Mouse (Mus musculus): ENCODE measurements at regions not wholly inside any gene's neighbourhood (a gene's known extent, or its start where the extent isn't known, plus 50 kb on each side); places are given as distances from the start of the nearest gene placed in this dataset.

DNA sequence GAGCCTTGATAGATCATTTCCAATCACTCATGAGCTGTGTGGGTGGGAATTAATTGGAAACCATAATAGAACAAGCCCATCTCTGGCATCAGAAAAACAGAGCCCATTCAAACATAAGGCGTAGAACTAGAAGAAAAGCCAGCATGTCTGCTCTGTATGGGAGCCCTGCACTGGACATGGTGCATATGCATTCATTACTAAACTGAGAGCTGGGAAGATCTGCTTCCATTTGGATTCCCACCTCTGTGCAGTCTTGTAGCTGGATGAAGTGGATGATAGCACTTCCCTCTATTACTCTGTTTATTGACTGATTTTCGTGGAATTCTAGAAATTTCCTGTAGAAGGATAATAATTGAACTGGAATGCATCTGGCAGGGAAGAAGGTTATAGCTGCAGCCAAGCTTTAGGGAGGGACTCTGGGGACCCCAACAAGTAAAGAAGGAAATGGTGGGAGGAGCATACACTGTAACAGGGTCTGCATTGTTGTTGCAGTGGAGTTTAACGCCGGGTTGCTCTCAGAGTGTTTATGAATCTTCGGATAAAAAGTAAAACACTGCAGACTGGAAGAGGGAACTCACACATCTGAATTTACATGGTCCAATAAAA is 155.2 kb upstream of the Jag1 start:
- Histone ChIP-seq H3K9me3 (ENCODE audit: control insufficient read depth, low read length) (no peaks in the 10 kb centered on the region), H3K27me3 (replicated peaks; ENCODE audit: control insufficient read depth, insufficient read depth, low read length) (no peaks in the 10 kb centered on the region), H3K4me2 (ENCODE audit: low read depth, low read length) (no peak overlapping the region), H3K36me3 (ENCODE audit: control insufficient read depth, insufficient read depth, low read length) (no peaks in the 10 kb centered on the region), H3K4me3 (ENCODE audit: low read depth, low read length) (no peak overlapping the region), H3K4me1 (ENCODE audit: control insufficient read depth, insufficient read depth, low read length) (peaks cover 10% of the 10 kb centered on the region; the same call in 1 of the 2 replicates), H3K27ac (replicated peaks; ENCODE audit: low read depth, low read length) (no peak overlapping the region), H3K9ac (ENCODE audit: low read depth, low read length) (no peak overlapping the region)
- 43% methylated on average over 5 of the region's 5 CpGs for WGBS
- ATAC-seq (ENCODE audit: low read depth): peak; percentile 78
- DNase-seq (ENCODE audit: low spot score): peak; percentile 87

DNA sequence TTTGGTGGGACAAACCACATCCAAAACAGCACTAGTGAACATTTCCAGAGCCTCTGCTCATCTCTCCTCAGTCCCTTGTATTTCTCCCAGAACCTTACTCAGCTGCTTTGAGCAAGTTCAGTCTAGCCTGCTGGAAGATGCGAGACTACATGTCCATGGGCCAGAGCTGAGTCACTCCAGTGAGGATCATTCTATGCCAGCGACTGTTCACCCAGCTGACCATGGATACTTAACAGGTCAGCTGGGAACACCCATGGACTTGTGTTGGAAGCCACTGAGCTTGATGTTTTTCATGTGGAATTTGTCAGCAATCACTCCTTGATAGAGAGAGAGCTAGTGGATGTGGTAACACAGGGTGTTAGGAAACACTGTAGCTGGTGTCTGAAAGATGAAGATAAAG is 146.5 kb upstream of the Jag1 start:
- 83% methylated on average over 2 of the region's 2 CpGs for WGBS
- ATAC-seq (ENCODE audit: low read depth): no peak
- no peak overlapping the region for H3K4me3 ChIP-seq (ENCODE audit: low read depth, low read length)
- no peak overlapping the region for H3K9ac ChIP-seq (ENCODE audit: low read depth, low read length)
- DNase-seq (ENCODE audit: low spot score): no peak
- H3K27me3 ChIP-seq (replicated peaks; ENCODE audit: control insufficient read depth, insufficient read depth, low read length): no peaks in the 10 kb centered on the region
- no peaks in the 10 kb centered on the region for H3K4me1 ChIP-seq (ENCODE audit: control insufficient read depth, insufficient read depth, low read length)
- no peaks in the 10 kb centered on the region for H3K9me3 ChIP-seq (ENCODE audit: control insufficient read depth, low read length)
- H3K27ac ChIP-seq (replicated peaks; ENCODE audit: low read depth, low read length): no peak overlapping the region
- H3K36me3 ChIP-seq (ENCODE audit: control insufficient read depth, insufficient read depth, low read length): no peaks in the 10 kb centered on the region
- H3K4me2 ChIP-seq (ENCODE audit: low read depth, low read length): no peak overlapping the region

DNA sequence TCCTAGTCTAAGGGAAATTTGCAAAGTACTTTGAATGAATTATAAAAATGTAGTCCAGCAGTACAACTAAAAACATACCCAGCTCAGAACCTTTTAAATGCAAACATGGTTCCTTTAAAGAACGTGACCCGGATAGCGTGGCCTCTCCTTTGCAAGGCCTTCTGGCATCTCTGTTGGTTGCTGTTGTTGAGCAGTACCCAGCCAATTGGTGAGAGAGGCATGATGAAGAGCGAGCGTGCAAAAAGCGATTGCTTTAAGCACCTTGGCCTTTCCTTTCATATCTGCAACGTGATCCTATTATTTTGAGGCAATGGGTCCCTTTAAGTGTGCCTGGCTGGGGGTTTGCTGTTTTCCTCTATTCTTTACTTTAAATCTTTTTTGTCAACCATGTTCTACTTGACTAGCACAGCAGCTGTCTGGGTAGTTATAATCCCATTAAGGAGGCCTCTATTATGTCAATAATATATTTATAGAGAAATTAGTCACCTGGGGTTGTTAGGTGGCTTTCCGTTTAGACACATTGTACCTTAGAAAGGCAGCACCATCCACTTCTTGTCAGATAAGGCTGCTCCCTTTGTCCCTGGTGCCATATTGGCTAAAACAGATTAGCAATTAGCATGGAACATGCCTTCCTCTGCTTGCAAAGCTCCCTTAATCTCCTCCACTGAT is 141.5 kb upstream of the Jag1 start:
- Histone ChIP-seq H3K27me3 (replicated peaks; ENCODE audit: control insufficient read depth, insufficient read depth, low read length) (no peaks in the 10 kb centered on the region), H3K9me3 (ENCODE audit: control insufficient read depth, low read length) (no peaks in the 10 kb centered on the region), H3K4me1 (ENCODE audit: control insufficient read depth, insufficient read depth, low read length) (no peaks in the 10 kb centered on the region), H3K4me3 (ENCODE audit: low read depth, low read length) (no peak overlapping the region), H3K4me2 (ENCODE audit: low read depth, low read length) (no peak overlapping the region), H3K9ac (ENCODE audit: low read depth, low read length) (no peak overlapping the region), H3K36me3 (ENCODE audit: control insufficient read depth, insufficient read depth, low read length) (no peaks in the 10 kb centered on the region), H3K27ac (replicated peaks; ENCODE audit: low read depth, low read length) (no peak overlapping the region)
- WGBS: 83% methylated on average over 8 of the region's 8 CpGs
- peak; percentile 62 for ATAC-seq (ENCODE audit: low read depth)
- DNase-seq (ENCODE audit: low spot score): no peak

DNA sequence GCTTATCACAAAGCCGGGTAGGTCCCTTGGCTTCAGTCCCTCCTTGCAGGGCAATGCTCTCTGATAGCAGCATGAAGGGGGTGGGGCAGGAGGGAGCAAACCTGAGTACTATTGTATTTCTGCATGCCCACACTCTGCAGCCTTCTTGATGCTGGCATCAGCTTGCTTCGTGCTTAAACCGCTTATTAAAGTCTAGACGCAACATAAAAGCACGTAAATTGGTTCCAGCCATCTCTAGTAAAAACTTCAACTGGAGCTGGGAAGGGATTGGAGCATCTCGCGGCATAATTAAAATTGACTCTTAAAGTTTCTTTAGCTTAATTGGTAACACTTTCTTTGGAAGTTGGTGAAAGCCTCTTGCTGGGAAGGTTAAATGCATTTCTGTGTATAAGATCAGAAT is 131.5 kb upstream of the Jag1 start:
- WGBS: 17% methylated on average over 7 of the region's 7 CpGs
- Histone ChIP-seq H3K27me3 (replicated peaks; ENCODE audit: control insufficient read depth, insufficient read depth, low read length) (no peaks in the 10 kb centered on the region), H3K4me2 (ENCODE audit: low read depth, low read length) (peak overlapping the region; percentile 13; the same call in 1 of the 2 replicates), H3K9me3 (ENCODE audit: control insufficient read depth, low read length) (0 out of 2 replicates have a peak, but pooled peaks cover 2% of the 10 kb centered on the region), H3K4me3 (ENCODE audit: low read depth, low read length) (no peak overlapping the region), H3K4me1 (ENCODE audit: control insufficient read depth, insufficient read depth, low read length) (peaks cover 17% of the 10 kb centered on the region; the same call in 1 of the 2 replicates), H3K9ac (ENCODE audit: low read depth, low read length) (no peak overlapping the region), H3K27ac (replicated peaks; ENCODE audit: low read depth, low read length) (no peak overlapping the region), H3K36me3 (ENCODE audit: control insufficient read depth, insufficient read depth, low read length) (no peaks in the 10 kb centered on the region)
- ATAC-seq (ENCODE audit: low read depth) (peak; percentile 80), DNase-seq (ENCODE audit: low spot score) (peak; percentile 84)

DNA sequence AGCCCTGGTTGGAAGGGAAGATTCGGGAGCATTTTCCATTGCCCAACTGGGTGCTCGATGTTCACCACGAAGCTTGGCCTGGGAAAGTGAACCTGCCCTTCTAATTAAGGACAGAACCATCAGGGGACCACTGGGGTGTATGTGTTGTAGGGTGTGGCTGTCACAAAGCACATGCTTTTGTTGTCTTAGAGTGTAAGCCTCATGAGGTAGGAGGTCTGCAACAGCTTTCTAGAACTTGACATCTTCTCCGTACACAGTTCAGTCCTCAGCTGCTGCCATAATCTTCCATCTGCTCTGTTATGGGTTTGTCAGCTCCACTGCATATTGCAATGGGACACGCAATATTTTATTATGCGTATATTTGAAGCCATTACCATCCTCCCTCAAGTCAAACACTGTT is 127.9 kb upstream of the Jag1 start:
- no peak overlapping the region for H3K9ac ChIP-seq (ENCODE audit: low read depth, low read length)
- no peaks in the 10 kb centered on the region for H3K27me3 ChIP-seq (replicated peaks; ENCODE audit: control insufficient read depth, insufficient read depth, low read length)
- H3K4me3 ChIP-seq (ENCODE audit: low read depth, low read length): no peak overlapping the region
- no peaks in the 10 kb centered on the region for H3K36me3 ChIP-seq (ENCODE audit: control insufficient read depth, insufficient read depth, low read length)
- WGBS: 75% methylated on average over 6 of the region's 6 CpGs
- H3K4me1 ChIP-seq (ENCODE audit: control insufficient read depth, insufficient read depth, low read length): peaks cover 17% of the 10 kb centered on the region; the same call in 1 of the 2 replicates
- 0 out of 2 replicates have a peak, but pooled peaks cover 2% of the 10 kb centered on the region for H3K9me3 ChIP-seq (ENCODE audit: control insufficient read depth, low read length)
- no peak for ATAC-seq (ENCODE audit: low read depth)
- no peak overlapping the region for H3K4me2 ChIP-seq (ENCODE audit: low read depth, low read length)
- no peak for DNase-seq (ENCODE audit: low spot score)
- H3K27ac ChIP-seq (replicated peaks; ENCODE audit: low read depth, low read length): no peak overlapping the region

DNA sequence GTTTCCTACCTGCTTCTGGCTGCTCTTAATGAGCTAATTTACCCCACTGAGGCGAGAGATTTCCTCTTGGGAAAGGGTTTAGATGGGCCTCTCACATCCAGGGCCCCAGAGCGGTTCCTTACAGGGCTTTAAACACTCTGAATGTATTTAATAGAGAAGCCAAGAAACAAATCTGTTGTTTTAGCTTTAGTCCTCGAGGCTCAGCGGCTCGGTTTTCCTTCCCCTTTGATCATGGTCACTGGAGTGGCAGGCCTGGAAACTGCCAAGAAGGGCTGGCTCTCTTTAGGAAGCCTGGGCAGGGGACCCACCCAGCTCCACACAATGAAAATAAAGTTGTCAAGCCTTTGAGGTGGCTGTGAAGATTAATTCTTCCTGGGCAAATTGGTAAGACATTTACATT is 127.5 kb upstream of the Jag1 start:
- Histone ChIP-seq H3K27me3 (replicated peaks; ENCODE audit: control insufficient read depth, insufficient read depth, low read length) (no peaks in the 10 kb centered on the region), H3K9ac (ENCODE audit: low read depth, low read length) (no peak overlapping the region), H3K4me2 (ENCODE audit: low read depth, low read length) (no peak overlapping the region), H3K36me3 (ENCODE audit: control insufficient read depth, insufficient read depth, low read length) (no peaks in the 10 kb centered on the region), H3K4me1 (ENCODE audit: control insufficient read depth, insufficient read depth, low read length) (peaks cover 17% of the 10 kb centered on the region; the same call in 1 of the 2 replicates), H3K4me3 (ENCODE audit: low read depth, low read length) (no peak overlapping the region), H3K27ac (replicated peaks; ENCODE audit: low read depth, low read length) (no peak overlapping the region), H3K9me3 (ENCODE audit: control insufficient read depth, low read length) (0 out of 2 replicates have a peak, but pooled peaks cover 2% of the 10 kb centered on the region)
- WGBS: 14% methylated on average over 5 of the region's 5 CpGs
- DNase-seq (ENCODE audit: low spot score) (peak; percentile 82), ATAC-seq (ENCODE audit: low read depth) (peak; percentile 79)

DNA sequence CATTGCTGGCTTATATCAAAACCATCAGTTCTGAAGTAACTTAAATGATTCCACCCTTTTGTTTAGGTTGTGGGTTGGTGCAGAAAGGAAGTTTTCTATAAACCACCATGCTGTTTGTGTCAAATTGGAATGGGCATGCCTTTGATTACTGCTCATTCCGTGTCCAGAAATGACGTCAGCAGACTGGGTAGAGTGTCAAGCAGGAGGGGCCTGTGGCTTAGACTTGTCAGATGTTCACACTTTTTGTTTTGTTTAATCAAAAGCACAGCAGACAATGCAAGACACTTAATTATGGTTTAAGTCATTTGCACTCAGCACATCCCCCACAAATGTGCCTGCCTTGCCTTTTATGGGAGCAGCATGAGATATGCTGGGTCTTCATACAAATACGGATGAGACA is 120.5 kb upstream of the Jag1 start:
- ATAC-seq (ENCODE audit: low read depth): peak; percentile 30; the same call in 1 of the 2 replicates
- Histone ChIP-seq H3K27me3 (replicated peaks; ENCODE audit: control insufficient read depth, insufficient read depth, low read length) (no peaks in the 10 kb centered on the region), H3K4me2 (ENCODE audit: low read depth, low read length) (no peak overlapping the region), H3K4me1 (ENCODE audit: control insufficient read depth, insufficient read depth, low read length) (no peaks in the 10 kb centered on the region), H3K36me3 (ENCODE audit: control insufficient read depth, insufficient read depth, low read length) (no peaks in the 10 kb centered on the region), H3K9ac (ENCODE audit: low read depth, low read length) (no peak overlapping the region), H3K27ac (replicated peaks; ENCODE audit: low read depth, low read length) (no peak overlapping the region), H3K9me3 (ENCODE audit: control insufficient read depth, low read length) (no peaks in the 10 kb centered on the region), H3K4me3 (ENCODE audit: low read depth, low read length) (no peak overlapping the region)
- DNase-seq (ENCODE audit: low spot score): peak; percentile 71
- WGBS: 44% methylated on average over 3 of the region's 3 CpGs

DNA sequence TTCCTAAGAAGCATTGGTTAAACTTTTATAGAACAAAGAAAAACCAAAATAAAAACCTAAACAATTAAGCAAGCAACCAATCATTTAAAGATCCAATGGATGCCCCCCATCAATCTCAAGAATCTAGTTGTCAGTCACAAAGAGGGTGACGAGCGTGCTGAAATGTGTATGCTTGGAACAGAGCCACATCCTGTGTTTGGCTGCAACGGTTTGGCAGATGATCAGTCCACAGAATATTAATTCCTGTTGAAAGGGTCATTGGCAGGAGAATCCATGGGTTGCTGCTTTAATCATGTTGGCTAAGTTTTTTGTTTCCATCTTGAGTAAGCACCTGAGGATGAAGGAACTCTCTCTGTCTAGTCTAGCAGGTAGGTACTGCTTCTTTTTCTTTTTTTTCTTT is 117.5 kb upstream of the Jag1 start:
- Histone ChIP-seq H3K4me3 (ENCODE audit: low read depth, low read length) (no peak overlapping the region), H3K4me2 (ENCODE audit: low read depth, low read length) (no peak overlapping the region), H3K36me3 (ENCODE audit: control insufficient read depth, insufficient read depth, low read length) (no peaks in the 10 kb centered on the region), H3K9me3 (ENCODE audit: control insufficient read depth, low read length) (no peaks in the 10 kb centered on the region), H3K27me3 (replicated peaks; ENCODE audit: control insufficient read depth, insufficient read depth, low read length) (no peaks in the 10 kb centered on the region), H3K4me1 (ENCODE audit: control insufficient read depth, insufficient read depth, low read length) (no peaks in the 10 kb centered on the region), H3K27ac (replicated peaks; ENCODE audit: low read depth, low read length) (no peak overlapping the region), H3K9ac (ENCODE audit: low read depth, low read length) (no peak overlapping the region)
- ATAC-seq (ENCODE audit: low read depth): no peak
- DNase-seq (ENCODE audit: low spot score): no peak
- WGBS: 59% methylated on average over 3 of the region's 3 CpGs

DNA sequence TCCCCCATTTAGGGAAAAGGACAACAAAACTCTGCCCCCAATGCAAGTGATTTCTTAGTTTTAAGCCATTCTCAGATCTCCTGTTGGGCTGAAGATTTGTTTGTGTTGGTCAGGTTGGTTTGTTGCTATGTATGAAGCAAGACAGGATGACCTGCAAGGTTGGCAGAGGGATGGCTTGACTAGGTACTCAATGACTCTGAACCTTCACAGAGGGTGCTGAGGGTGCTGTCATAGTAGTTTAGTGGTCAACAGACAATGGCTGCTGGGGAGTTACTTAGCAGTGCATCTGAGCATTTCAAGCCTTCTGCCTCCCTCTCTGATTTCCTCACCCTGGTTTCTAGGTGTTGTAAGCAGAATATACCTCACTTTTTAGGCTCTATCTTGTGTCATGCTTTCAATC is 114.7 kb upstream of the Jag1 start:
- Histone ChIP-seq H3K27me3 (replicated peaks; ENCODE audit: control insufficient read depth, insufficient read depth, low read length) (no peaks in the 10 kb centered on the region), H3K9me3 (ENCODE audit: control insufficient read depth, low read length) (no peaks in the 10 kb centered on the region), H3K4me2 (ENCODE audit: low read depth, low read length) (no peak overlapping the region), H3K36me3 (ENCODE audit: control insufficient read depth, insufficient read depth, low read length) (no peaks in the 10 kb centered on the region), H3K4me1 (ENCODE audit: control insufficient read depth, insufficient read depth, low read length) (no peaks in the 10 kb centered on the region), H3K4me3 (ENCODE audit: low read depth, low read length) (no peak overlapping the region), H3K27ac (replicated peaks; ENCODE audit: low read depth, low read length) (no peak overlapping the region), H3K9ac (ENCODE audit: low read depth, low read length) (no peak overlapping the region)
- DNase-seq (ENCODE audit: low spot score): no peak
- ATAC-seq (ENCODE audit: low read depth): no peak
